Mouse (Mus musculus) left cerebral cortex, adult 11 months (tissue): ENCODE measurements around the gene Lmtk3.

ENCODE experiments used
- DNase-seq: peaks from one replicate; pipeline ENCODE4 v3.0.0; 2022; ENCODE audit warnings: low spot score

The Lmtk3 gene

DNA sequence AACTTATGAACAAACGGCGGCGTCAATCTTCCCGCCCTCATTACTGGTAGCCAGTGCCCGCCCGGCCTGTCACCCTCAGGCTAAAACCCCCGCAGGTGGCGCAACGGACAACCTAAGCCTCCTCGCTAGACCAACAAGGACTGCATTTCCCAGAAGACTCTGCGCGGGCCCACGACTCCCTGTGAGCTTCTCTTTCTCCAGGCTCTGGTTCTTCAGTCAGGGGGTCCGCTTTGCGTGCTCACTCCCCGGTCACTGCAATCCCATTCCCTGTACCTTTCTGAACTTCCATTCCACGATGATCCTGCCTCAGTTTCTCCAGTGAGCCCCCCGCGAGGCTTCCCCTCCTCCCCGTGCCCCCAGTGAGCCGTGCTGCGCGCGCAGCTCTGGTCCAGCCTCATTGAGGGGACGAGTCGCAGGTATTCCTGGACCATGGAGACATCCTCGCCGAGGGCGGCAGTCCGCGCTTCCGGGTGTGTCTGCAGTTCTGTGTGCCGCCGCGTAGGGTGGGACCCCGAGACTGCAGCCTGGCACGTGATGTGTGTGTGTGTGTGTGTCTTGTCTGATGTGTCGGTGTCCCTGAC, at the start of gene Lmtk3:
TSS of gene Lmtk3 (plus strand) at position 228 of the 581 bp plus-strand sequence.
- DNase-seq, result peak; percentile 65

- peak; percentile 73 for DNase-seq
Observed at GRCm38 (mm10) chr7:45739162-45739763, 44.3 kb upstream of the Lmtk3 start.

DNA sequence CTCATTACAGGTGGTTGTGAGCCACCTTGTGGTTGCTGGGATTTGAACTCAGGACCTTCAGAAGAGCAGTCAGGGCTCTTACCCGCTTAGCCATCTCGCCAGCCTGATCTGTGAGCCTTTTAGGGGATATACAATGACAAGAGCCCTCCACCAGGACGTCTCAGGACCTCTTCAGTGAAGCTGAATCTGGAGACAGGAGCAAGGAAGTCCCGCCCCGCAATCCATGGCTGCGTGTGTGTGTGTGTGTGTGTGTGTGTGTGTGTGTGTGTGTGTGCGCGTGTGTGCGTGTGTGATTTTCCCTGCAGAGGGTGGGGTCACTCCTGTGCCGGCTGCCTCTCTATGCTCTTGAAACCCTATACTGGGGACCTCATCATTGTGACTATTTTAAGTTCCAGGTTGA, 43.7 kb upstream of the Lmtk3 start:
- no peak for DNase-seq

GRCm38 (mm10) chr7:45741308-45741707, 42.2 kb upstream of the Lmtk3 start:
- DNase-seq, result no peak

DNA sequence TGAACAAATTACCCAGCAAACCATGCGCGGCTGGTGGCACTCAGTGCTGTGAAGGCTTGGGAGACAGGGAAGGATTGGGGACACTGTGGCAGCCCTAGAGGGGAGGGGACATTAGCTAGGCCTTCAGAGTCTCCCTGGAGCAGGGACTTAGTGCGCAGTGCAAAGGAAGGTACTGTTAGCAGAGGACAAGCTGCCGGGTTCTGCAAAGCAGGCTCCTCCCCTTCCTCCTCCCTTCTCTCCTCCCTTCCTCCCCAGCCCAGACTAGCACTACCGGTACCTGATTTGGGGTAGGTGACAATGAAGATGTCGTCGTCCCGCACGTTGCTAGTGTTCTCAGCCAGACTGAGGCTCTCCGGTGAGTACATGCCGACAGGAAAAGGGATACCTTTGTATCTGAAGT, 41.8 kb upstream of the Lmtk3 start:
- no peak for DNase-seq

DNA sequence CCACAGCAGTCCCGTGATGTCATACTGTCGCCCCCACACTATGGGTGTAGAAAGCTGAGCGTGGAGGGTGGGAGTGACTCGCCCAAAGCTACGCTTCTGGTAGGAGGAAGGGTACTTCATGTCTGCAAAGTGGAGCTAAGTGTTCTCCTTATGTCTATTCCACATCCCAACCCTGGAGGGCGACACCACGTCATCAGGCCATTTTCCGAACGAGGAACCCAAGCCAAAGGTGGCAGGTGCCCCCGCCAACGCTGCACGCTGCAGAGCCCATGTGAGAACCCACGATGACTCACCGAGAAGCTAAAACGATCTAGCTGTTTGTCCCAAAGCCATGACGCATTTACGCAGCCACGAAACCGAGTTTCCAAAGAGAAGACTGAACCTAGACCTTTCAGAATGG, 41.2 kb upstream of the Lmtk3 start:
- peak; percentile 73 for DNase-seq

DNA sequence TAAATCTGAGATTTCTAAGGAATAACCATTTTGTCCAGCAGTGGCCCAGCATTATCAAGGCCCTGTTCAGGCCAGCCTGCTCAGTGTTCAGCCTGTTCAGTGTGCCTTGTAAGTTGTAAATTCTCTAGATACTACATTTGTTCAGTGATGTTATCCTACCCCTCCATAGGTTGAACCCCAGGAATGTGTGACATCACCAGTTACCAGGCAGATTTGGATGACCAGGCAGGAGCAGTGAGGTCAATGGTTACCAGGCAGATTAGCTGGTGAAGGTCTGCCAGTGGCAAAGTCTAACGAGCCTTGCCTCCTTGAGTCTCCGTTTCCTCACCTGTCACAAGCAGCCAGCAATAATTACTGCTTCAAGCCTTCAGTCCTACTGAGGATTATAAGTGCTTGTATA, 39.2 kb upstream of the Lmtk3 start:
- peak; percentile 72 for DNase-seq

GRCm38 (mm10) chr7:45746518-45746917, 37.0 kb upstream of the Lmtk3 start:
- no peak for DNase-seq

DNA sequence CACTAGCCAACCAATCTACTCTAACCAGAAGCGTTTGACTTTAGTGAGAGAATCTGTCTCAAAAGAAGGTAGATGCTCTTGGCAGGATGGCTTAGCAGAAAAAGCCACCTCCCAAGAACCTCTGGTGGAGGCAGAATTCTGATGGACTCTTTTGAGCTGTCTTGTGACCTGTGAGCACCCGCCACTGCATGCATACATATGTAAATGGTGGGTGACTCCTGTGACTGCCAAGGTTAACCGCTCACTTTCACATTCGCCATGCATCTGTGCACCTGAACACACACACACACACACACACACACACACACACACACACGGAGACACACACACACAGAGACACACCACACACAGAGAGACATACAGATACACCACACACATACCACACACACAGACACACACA, 36.1 kb upstream of the Lmtk3 start:
- no peak for DNase-seq

DNA sequence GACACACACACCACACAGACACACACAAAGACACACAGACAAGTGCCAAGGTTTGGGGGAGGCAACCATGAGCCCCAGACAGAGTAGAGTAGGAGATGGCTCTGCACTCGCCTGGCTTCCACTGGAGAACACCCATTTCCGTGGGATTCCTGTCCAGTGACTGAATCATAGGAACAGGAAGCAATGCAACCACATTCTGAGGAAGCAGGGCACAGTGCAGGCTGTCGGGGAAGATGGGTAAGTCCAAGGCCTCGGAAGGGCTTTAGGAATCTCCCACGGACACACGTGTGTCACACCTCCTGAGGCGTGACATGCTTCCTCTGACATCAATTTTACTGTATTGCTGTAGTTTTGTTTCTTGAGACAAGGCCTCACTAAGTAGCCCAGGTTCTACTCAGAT, 35.4 kb upstream of the Lmtk3 start:
- no peak for DNase-seq

DNA sequence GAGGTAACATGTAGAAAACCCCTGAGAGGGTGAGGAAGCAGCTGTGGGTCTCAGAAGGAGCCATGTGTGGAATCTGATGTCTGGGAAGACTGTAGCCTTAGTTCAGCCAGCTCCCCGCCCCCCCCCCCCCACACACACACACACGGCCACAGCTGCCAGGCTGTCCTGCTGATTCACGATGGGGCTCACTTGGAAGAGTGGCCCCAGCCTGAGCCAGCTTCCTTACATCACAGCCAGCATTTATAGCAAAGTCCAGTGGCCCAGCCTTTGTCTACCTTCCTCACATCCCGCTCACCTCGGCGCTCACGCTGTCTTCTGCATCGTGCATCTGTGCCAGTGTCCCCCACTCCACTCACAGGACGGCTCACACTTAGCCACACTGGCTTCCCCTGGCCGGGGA, 34.1 kb upstream of the Lmtk3 start:
- no peak for DNase-seq

GRCm38 (mm10) chr7:45750162-45750561, 33.4 kb upstream of the Lmtk3 start:
- DNase-seq, result no peak

DNA sequence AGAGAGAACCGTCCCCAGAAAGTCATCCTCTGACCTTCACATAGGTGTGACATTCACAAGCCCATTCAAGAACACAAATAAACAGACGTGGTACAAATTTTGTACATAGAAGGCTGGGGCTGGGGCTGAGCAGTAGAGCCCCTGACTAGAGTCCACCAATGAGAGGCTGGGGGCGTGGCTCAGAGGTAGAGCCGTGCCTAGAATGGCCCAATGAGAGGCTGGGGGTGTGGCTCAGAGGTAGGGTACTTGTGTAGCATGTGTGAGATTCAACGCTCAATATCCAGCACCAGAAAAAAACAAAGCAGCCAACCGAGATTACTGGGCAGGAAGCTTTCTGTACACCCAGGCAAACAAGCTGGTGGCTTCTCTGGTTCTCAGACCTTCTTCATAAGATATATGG, 27.8 kb upstream of the Lmtk3 start:
- DNase-seq, result no peak

GRCm38 (mm10) chr7:45759400-45759799, 24.1 kb upstream of the Lmtk3 start:
- DNase-seq, result no peak

DNA sequence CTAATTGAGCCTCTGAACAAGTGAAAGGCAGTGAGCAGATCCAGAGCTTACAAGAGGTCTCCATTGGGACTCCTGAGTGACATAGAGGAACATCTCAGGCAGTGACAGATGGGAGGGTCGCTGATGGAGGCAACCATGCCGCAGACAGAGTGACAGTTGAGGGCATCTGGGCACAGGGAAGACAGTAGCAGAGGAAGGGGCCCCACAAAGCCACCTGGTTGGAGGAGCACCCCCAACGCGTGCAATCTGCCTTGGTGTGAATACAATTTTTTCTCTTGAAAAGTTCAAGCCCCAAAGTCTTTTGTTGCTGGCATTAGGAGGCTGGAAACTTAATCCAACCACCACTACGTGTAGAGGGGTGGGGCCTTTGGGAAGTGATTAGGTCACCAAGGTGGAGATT, 23.4 kb upstream of the Lmtk3 start:
- no peak for DNase-seq

DNA sequence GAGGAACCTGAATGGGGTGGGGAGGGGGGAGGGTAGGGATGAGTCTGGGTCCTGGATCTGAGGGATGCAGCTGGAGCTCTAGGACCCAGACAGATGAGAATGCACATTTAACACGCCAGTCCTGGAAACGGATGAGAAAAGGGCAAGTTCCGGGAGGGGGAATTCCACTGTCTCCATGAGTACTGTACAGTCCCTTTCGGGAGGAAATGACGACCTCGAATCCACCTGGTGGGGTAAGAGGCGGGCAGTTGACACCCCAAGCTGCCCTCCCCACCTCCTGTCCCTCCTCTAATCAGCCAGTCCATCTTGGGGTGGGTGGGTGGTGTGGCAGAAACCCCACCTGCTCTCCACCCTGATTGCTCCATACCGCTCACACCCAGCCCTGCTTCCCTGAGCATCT, 17.5 kb upstream of the Lmtk3 start:
- DNase-seq, result no peak

DNA sequence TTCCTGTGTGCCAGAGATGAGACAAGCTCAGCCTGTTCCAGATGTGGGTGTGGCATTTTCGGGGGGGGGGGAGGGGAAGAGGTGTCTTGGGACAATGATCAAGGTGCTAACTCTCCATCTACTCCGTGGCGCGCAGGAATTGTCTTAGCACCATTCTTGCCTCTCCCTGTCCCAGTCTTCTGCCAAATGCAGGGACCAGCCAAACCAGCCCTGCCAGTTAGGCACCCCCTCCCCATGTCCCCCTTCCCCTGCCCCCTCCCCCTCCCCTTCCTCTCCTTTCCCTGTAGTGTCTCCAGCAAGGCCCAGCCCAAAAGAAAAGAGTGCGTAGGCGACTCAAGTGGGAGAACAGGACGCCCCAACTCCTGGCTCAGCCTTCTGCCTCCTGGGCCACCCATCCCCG, 16.8 kb upstream of the Lmtk3 start:
- DNase-seq, result no peak

DNA sequence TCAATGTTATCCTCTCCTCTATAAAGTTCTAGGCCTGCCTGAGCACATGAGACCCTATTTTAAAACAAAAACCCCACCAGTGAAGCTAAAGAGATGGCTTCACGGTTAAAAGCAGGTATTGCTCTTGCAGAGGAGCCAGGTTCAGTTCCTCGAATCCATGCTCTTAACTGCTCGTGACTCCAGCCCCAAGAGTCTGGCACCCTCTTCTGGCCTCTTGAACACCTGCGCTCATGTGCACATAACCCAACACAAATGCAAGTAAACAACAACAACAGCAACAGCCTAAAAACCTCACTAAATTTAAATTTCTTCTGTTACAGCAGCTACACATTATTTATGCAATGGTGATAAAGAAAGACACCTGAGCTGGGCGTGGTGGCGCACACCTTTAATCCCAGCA, 16.0 kb upstream of the Lmtk3 start:
- DNase-seq, result no peak

DNA sequence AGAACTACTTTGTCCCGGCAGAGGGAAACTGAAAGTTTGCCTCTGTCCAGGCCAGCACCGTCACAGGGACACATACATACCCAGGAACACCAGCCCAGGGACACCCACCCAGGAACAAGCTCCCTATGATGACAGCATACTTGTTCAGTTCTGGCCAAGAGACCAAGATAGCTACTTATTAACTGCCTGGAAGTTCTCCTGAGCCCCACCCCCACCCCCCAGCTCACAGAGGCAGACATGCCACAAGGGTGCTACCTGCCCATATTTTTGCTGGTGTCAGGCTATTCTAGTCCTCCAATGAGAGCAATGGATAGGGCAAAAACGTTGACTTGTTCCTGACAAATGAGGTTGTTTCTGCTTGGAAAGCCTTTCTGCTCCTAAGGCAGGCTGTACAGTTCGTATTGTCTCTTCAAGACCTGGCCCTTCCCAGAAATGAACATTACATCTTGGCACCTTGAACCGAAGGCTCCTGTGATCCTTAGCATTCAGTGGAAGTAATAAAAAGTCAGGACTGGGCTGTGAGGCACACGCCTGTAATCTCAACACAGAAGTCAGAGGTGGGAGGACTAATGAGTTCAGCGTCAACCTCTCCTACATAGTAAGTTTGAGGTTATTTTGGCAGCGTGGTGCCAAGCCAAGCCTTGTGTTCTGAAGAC, 13.0 kb upstream of the Lmtk3 start:
- DNase-seq, result no peak

DNA sequence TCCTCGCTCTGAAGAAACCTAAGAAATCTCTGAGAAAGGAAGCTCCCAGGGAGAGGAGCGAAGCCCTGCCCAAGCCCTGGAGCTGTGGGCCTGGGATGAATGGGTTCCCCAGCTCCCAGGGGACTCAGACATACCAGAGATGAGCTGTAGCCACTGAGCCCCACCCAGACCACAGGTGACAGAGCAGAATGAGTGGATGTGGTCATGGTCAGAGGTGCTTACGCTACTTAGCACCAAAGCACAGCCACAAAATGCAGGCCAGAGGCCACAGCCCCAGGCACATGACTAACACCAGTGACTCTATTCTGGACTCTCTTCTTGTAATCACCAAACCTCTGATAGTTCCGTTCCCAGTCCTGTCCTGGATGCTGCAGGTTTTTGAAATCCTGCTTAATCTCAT, 12.4 kb upstream of the Lmtk3 start:
- no peak for DNase-seq

DNA sequence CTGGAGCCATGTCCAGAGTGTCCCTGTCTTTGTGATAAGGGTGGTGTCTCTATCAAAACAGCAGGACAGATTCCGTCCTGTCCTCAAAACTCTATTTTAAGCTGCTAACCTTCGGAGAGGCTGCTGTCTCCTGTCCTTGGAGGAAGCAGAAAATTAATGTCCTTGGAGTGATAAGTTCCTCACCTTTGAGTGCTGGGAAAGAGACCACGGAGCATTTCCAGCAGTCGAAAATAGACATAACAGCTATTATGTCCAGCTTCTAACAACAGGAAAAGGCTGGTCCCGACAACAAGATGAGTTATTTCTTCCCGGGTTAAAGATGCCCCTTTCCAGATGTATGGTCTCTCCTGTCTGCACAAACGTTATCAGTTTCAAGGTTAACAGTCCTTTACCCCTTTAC, 8.3 kb upstream of the Lmtk3 start:
- no peak for DNase-seq

DNA sequence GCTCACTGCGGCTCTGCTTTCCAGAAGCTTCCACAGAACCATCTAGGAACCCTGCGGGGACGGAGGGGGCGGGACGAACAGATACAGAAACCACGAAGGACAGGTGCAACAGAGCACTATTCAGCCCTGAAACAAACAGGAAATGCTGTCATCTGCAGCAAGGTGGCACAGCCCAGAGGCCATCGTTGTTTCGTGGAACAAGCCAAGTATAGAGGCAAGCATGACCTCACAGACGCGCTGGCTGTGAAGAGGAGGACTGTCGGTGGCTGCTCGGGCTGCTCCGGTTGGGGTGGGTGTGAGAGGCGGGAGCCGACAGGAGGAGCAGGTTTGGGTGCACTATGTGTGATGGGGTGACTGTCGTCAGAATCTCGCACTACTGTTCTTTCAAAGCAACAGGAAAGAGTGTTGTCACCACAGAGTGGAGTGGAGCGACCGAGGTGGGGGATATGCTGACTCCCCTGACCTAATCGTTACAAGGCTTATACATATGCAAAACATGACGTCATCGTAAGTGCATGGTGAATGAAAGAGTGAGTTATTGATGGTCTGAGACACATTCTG, 4.4 kb upstream of the Lmtk3 start:
- no peak for DNase-seq

GRCm38 (mm10) chr7:45782271-45782670, 1.3 kb upstream of the Lmtk3 start:
- DNase-seq, result no peak
